Mouse (Mus musculus) layer of hippocampus, adult 9-11 months (tissue): ENCODE measurements around the gene Ubxn11.

Experiments used
- DNase-seq: peaks from one replicate; pipeline ENCODE4 v3.0.0; 2022

Ubxn11 gene

DNA sequence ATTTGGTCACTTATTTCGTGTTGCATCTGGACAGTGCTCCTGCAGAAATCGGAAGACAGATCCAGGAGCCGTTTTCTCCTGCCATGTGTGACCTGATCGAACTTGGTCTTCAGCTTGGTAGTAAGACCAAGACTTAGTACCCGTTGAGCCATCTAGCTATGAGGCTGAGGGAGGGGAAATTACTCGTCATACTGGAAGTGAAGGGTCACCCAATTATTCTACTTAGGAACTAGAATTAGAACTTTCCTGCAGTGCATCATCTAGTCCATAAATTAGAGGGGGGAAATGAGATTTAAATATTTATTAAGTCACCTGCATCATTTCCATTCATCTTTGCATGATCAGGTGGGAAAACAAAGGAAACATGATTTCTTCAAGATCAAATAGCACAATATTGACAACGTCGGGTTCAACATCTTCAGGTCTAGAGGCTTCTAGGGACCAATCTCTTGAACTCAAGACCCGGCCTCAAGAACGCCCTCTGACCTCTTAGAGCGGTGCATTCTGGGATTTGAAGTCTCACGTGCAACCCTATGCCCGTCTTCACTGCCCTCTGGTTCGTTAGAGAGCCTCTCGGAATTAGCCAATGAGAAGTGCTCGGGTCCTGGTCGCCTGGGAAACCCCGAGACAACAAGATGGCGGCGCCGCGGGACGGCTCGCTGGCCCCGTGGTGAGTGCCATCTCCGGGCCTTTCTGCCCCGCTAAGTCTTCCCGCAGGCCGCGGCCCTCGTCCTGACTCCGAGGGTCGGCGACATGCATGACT is at the start of gene Ubxn11:
Gene Ubxn11, plus strand, starts transcription at position 592 of the 763 bp plus-strand sequence.
- peak; percentile 94 for DNase-seq

- no peak for DNase-seq
These were observed 48.8 kb upstream of the Ubxn11 start, which contains the start of gene Zfp683 for GRCm38 (mm10) chr4:134053538-134053937. Zfp683 (plus strand) TSS chr4:134053838.

DNA sequence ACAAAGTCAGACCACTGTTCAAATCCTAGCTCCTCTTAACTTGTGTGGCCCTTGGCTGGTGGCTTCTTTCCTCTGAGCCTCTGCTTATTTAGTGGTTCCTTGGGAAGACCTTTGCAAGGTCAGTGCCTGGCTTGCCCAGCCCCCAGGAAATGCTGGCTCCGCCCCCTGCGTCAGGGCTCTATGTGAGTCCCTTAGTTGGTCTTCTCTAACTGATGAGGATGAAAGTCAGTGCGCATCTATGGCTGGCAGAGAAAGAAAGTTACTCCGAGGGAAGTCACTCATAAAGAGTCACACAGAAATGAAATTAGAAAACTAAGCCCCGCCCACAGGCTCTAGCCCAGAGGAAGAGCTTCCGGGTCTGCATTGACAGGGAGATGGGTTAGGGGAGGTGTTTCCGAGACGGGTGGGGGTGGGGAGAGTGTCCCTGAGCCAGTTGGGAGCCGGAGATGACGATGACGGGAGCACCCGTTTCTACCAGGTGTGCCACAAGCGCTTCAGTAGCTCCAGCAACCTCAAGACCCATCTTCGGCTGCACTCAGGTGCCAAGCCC is 44.1 kb upstream of the Ubxn11 start:
- no peak for DNase-seq

GRCm38 (mm10) chr4:134058908-134059307 is 43.5 kb upstream of the Ubxn11 start:
- DNase-seq, result no peak

DNA sequence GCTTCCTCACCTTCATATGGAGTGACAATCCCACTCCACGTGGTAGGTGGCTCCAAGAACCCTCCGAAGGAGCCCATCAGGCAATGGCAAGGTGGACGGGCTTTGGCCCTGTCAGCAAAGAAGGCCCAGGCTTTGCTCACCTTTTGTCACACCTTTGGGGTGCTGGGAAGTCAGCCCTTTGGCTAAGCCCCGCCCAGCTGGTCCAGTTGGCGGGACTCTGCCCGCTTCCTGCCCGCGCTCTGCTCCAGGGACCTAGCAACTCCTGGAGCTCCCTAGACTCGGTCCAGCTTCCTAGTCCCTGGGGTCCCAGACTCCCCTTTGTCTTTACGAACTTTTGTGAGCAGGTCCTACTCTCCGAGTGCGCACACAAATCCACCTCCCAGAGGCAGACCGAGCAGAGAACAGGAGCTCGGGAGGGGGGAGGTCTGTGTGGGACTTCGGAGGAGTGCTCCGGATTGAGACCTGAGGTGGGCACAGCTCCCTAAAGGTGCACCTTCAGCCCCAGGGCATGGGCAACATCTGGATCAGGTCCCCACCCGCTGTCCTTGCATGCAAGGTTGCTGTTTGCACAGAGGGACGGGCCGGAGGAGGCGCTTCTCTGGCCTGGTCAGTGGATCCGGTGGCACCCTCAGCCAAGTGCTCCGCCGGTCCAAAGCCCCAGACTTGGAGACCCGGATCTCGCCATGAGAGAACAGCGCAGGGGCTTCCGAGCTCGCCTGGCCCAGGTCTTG is 42.1 kb upstream of the Ubxn11 start, which contains the start of gene Crybg2:
Gene Crybg2, plus strand, starts transcription at position 681 of the 731 bp plus-strand sequence.
- DNase-seq, result no peak

DNA sequence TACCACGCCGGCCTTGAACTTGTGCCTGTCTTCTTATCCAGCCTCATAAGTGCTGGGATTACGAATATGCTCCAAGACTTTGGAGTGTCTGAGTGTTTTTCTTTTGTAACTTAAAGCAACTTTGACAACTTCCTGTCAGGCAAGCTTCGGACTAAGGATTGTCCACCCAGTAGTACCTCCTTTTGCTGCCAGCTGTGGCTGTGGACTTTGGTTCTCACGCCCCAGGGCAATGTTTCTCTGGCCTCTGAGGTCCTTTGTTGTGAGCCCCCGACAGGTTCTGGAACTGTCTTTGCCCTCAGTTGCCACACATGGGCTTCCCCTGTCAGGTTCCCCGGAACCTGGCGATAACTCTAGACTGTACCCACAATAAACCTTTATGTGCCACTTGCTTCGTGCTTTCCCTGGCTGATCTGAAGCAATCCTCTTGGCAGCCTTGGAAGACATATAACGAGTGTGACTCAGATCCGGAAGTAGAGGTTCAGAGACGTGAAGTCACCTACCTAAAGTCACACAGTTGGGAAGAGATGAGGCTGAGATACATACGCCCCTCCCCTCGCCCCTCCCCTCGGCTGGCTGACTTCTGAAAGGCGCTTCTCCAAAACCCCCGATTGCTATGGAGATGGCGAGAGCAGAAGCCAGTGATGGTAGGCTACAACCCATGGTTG is 41.1 kb upstream of the Ubxn11 start:
- no peak for DNase-seq

GRCm38 (mm10) chr4:134061944-134062446 is 40.4 kb upstream of the Ubxn11 start:
- DNase-seq, result no peak

DNA sequence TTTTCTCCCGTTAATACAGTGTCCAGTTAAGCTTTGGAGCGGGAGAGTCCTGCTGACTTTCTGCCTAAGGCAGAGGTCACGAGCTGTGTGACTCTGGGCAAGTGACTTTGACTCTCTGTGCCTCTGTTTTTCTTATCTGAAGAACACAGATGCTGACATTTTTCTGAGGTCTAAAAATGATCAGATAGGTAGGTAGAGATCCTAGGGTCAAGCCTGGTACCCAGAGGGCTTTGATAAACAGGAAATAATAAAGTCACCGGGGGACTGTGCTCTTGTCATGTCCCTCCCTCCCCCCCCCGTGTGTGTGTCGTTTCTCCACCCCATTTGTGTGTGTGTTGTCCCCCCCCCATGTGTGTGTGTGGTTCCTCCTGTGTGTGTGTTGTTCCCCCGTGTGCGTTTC is 39.8 kb upstream of the Ubxn11 start:
- DNase-seq, result no peak

DNA sequence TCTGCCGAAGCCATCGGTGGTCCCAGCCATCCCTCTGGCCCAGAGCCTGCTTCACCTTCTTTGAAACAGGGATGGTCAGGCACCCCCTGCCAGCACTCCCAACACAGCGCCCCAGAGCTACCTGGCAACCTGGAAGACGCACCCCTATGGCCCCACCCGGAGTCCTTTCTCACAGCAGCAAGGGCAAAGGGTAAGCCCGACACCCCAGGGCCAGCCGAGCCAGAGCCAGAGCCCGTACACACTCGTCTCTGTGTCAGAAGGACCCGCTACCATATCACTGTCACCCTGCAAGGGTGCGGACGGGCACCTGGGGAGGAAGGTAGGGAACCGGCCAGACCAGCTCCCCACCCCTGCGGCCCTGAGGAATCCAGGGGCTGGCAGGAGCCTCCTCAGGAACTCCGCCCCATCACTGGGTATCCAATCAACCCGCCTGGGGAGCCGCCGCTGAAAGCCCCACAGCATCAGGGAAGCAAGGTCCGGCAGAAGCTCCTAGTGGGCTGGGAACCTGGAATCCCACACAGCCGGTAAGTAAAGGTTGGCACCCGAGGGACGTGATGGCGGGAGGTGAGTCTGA is 36.9 kb upstream of the Ubxn11 start:
- no peak for DNase-seq

- DNase-seq, result no peak
These were observed 35.0 kb upstream of the Ubxn11 start for GRCm38 (mm10) chr4:134067383-134067782.

- DNase-seq, result no peak
These were observed 34.4 kb upstream of the Ubxn11 start for GRCm38 (mm10) chr4:134067833-134068544.

DNA sequence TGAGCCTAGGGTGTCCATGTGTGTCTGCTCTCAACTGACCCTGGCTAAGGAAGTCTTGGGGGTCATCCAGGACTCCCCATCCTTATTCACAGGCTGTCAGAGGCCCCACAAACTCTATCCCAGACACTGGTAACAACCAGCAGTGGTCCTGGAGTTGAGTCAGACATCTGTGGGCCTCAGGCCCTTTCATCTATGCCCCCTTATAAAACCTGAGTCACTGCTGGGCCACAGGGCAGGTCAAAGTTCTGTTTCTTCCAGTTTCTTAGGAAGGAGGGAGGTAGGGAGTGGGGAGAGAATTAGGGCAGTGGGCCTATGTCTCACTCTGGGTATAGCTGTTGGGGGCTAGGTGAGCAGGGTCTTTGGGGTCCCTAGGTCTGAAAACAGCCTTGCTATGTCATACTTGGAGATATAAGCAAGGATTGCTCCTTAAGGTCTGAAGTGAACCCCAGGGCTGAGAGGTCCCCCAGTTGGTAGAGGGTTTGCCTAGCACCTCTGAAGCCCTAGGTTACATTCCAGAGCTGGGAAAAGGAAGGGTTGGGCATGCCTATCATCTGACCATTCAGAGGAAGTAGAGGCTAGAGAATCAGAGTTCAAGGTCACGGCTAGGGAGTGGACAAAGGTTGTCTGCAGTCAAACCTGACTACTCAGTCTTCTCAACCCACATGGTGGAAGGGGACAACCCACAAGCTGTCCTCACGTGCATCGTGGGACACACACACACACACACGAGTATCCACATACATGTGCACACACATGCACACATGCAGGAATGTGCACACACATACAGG is 33.4 kb upstream of the Ubxn11 start:
- DNase-seq, result no peak

DNA sequence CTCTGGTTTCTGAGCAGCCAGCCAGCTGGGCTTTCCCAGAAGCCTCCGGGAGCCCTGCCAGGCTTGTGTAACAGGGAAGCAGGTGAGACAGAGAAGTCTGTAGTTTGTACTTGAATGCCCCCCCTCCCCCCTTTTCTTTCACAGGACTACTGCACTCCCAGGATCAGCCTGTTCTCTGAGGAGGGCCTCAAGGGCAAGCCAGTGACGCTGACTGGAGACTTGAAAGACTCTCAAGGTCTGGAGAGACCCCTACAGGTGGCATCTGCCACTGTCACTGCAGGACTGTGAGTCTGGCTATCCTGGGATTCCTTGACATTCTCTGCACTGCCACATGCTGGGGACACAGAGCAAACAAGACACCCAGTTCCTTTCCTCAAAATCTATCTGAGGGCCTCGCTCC is 23.7 kb upstream of the Ubxn11 start:
- peak; percentile 68 for DNase-seq

- no peak for DNase-seq
These were observed 21.7 kb upstream of the Ubxn11 start for GRCm38 (mm10) chr4:134080674-134081073.

DNA sequence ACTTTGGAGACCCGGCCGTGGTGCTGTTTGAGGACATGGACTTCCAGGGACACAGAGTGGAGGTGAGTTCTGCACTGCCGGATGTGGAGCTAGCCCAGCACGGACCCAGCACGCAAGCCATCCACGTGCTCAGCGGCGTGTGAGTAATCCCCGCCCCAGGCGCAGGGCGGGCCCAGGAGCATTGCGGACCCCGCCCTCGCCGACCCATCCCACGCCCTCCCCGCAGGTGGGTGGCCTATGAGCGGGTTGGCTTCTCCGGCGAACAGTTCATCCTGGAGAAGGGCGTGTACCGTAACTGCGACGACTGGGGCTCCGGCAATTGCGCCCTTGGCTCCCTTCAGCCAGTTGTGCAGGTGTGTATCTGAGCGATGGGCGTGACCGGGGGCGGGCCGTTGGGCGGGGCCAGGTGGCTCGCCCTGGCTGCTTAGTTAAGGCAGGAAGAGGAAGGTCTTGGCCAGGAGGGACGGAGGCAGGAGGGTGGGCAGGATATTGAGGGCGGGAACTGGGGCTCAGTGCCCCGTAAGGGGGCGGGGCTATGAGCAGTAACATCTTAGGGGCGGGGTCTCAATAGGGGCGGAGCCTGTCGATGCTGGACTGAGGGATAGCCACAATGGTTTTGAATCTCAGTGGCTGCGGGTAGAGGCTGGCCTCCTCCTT is 20.5 kb upstream of the Ubxn11 start:
- DNase-seq, result peak; percentile 67

- no peak for DNase-seq
These were observed 19.9 kb upstream of the Ubxn11 start for GRCm38 (mm10) chr4:134082460-134082859.

DNA sequence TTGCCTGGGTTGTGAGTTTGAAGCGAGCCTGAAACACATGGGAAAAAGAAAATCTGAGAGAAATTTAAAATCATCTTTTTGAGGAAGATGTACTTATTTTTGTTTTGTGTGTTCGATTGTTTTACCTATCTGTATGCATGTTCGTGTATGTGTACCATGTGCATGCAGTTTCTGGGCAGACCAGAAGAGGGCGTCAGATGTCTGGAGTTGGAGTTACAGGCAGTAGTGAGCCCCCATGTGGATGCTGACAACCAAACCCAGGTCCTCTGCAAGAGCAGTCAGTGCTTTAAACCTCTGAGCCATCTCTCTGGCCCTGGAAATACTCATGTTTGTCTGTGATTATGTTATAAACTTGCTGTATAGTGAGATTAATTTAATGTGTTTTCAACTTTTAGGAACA is 17.4 kb upstream of the Ubxn11 start:
- DNase-seq, result no peak

DNA sequence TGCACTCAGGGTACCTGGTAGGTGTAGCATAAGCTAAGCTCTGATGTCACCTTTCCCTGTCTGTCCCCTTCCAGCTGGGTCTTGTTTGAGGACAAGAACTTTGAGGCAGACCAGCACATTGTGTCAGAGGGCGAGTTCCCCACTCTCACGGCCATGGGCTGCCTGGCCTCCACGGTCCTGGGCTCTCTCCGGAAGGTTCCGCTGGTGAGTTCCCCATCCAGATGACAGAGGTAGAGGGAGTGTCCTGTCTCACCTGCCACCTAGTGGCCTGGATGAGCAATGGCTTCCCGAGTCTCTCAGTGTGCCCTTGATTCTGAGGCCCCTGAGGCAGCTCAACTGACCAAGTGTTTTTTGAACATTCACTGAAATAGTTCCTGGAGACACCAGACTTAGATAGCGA is 15.0 kb upstream of the Ubxn11 start:
- DNase-seq, result no peak

DNA sequence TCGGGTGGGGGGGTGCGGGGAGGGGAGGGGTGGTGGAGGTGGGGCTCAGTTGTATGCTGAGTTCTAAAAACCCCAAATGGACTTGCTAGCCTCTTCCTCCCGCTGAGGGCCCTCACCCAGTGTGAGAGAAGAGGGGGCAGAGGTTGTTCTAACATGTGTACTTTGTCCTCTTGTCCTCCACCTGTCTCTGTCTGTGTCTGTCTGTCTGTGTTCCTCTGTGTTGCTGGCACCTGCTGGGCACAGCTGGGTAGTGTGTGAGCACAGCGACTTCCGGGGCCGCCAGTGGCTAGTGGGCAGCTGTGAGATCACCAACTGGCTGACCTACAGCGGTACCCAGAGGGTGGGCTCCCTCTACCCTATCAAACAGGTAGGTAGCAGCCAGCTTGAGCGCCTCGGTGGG is 13.3 kb upstream of the Ubxn11 start:
- no peak for DNase-seq

GRCm38 (mm10) chr4:134090521-134091224 is 11.7 kb upstream of the Ubxn11 start:
- no peak for DNase-seq
